Comparison of ENCODE assay signal across 9 mouse cellular contexts in genomic region chr10:11361985-11362692, GRCm38 (mm10). TPM values are rescaled to one million over a fixed set of nuclear protein-coding genes. Genes with fewer than 3 reads are reported as not detected.
A peak's percentile ranks its signal among the peaks of the same experiment; 100 is the strongest.
DNase-seq lines count a peak whose midpoint lies in the region; ATAC-seq lines count a peak whose summit lies in the region.
"Had no signal": no experiment of that assay in that cellular context is flagged by ENCODE, and none has a peak within 500 bp of the region (broad histone marks: within the 10 kb centered on the region; RNA-seq: fewer than 3 reads in every experiment).

No protein-coding gene starts in this region.

- peak; percentile 77 for DNase-seq in embryonic facial prominence, embryonic 11.5 days (ENCODE audit: low spot score)
- no peak for DNase-seq in embryonic facial prominence, embryonic 10.5 days (ENCODE audit: low spot score)
- DNase-seq in midbrain, embryonic 11.5 days (ENCODE audit: low spot score, missing footprints): peak; percentile 86
- DNase-seq in midbrain, embryonic 10.5 days (ENCODE audit: low spot score): no peak
- peak; percentile 48 to 68 for DNase-seq in cerebellum, postnatal 14 days
- DNase-seq in induced T-regulatory cell, adult 2 months (ENCODE audit: low read depth): peak; percentile 40
- DNase-seq in retina, adult 2 months (ENCODE audit: low read depth, low spot score): peak; percentile 34
- DNase-seq in spleen, adult 18-20 months: no peak

- no peak for ATAC-seq in embryonic facial prominence, embryonic 11.5 days (replicated peaks; ENCODE audit: insufficient number of reproducible peaks, low FRiP score, low TSS enrichment, low read depth)
- ATAC-seq in midbrain, embryonic 11.5 days (ENCODE audit: low FRiP score): peak; percentile 75

- no peaks in the 10 kb centered on the region for H3K36me3 ChIP-seq in embryonic facial prominence, embryonic 11.5 days (replicated peaks; ENCODE audit: control insufficient read depth, insufficient read depth, low read depth, low read length)
- no peaks in the 10 kb centered on the region for H3K36me3 ChIP-seq in embryonic facial prominence, embryonic 10.5 days (replicated peaks)
- no peaks in the 10 kb centered on the region for H3K36me3 ChIP-seq in midbrain, embryonic 11.5 days (ENCODE audit: control insufficient read depth, insufficient read depth, low read length)
- H3K36me3 ChIP-seq in midbrain, embryonic 10.5 days: no peaks in the 10 kb centered on the region

- WGBS in embryonic facial prominence, embryonic 11.5 days: 59% methylated on average over 5 of the region's 5 CpGs
- 63% methylated on average over 5 of the region's 5 CpGs for WGBS in embryonic facial prominence, embryonic 10.5 days
- 64% methylated on average over 5 of the region's 5 CpGs for WGBS in midbrain, embryonic 11.5 days
- 60% methylated on average over 5 of the region's 5 CpGs for WGBS in midbrain, embryonic 10.5 days

- no peaks in the 10 kb centered on the region for H3K9me3 ChIP-seq in embryonic facial prominence, embryonic 11.5 days (replicated peaks; ENCODE audit: control insufficient read depth, low read length)
- H3K9me3 ChIP-seq in embryonic facial prominence, embryonic 10.5 days: no peaks in the 10 kb centered on the region
- H3K9me3 ChIP-seq in midbrain, embryonic 11.5 days (ENCODE audit: control insufficient read depth, low read length): no peaks in the 10 kb centered on the region
- no peaks in the 10 kb centered on the region for H3K9me3 ChIP-seq in midbrain, embryonic 10.5 days (replicated peaks)

- H3K4me2 ChIP-seq in embryonic facial prominence, embryonic 11.5 days (ENCODE audit: low read depth, low read length): no peak overlapping the region
- H3K4me2 ChIP-seq in midbrain, embryonic 11.5 days: no peak overlapping the region

- no peak overlapping the region for H3K4me3 ChIP-seq in embryonic facial prominence, embryonic 11.5 days (ENCODE audit: low read depth, low read length)
- H3K4me3 ChIP-seq in embryonic facial prominence, embryonic 10.5 days: no peak overlapping the region
- H3K4me3 ChIP-seq in midbrain, embryonic 11.5 days (ENCODE audit: low read depth, low read length): no peak overlapping the region
- no peak overlapping the region for H3K4me3 ChIP-seq in midbrain, embryonic 10.5 days
- H3K4me3 ChIP-seq: myocyte had no signal

- no peaks in the 10 kb centered on the region for H3K4me1 ChIP-seq in embryonic facial prominence, embryonic 11.5 days (ENCODE audit: control insufficient read depth, insufficient read depth, low read length)
- H3K4me1 ChIP-seq in embryonic facial prominence, embryonic 10.5 days: no peaks in the 10 kb centered on the region
- no peaks in the 10 kb centered on the region for H3K4me1 ChIP-seq in midbrain, embryonic 11.5 days (ENCODE audit: control insufficient read depth, insufficient read depth, low read length)
- H3K4me1 ChIP-seq in midbrain, embryonic 10.5 days: no peaks in the 10 kb centered on the region

- no peaks in the 10 kb centered on the region for H3K27me3 ChIP-seq in embryonic facial prominence, embryonic 11.5 days (ENCODE audit: control insufficient read depth, insufficient read depth, low read length)
- no peaks in the 10 kb centered on the region for H3K27me3 ChIP-seq in embryonic facial prominence, embryonic 10.5 days (replicated peaks; ENCODE audit: low read depth, poor library complexity, severe bottlenecking)
- no peaks in the 10 kb centered on the region for H3K27me3 ChIP-seq in midbrain, embryonic 11.5 days (ENCODE audit: control insufficient read depth, insufficient read depth, low read length)
- no peaks in the 10 kb centered on the region for H3K27me3 ChIP-seq in midbrain, embryonic 10.5 days (ENCODE audit: low read depth, poor library complexity, severe bottlenecking)

- H3K27ac ChIP-seq in embryonic facial prominence, embryonic 11.5 days (replicated peaks; ENCODE audit: low read depth, low read length): no peak overlapping the region
- no peak overlapping the region for H3K27ac ChIP-seq in embryonic facial prominence, embryonic 10.5 days (replicated peaks)
- H3K27ac ChIP-seq in midbrain, embryonic 11.5 days (ENCODE audit: low read depth, low read length): no peak overlapping the region
- H3K27ac ChIP-seq in midbrain, embryonic 10.5 days (replicated peaks): no peak overlapping the region

- H3K9ac ChIP-seq in embryonic facial prominence, embryonic 11.5 days (replicated peaks; ENCODE audit: low read length): no peak overlapping the region
- H3K9ac ChIP-seq in midbrain, embryonic 11.5 days (ENCODE audit: low read length): no peak overlapping the region

RNA-seq across cellular contexts. Expression of gene Epm2a, which starts 18.9 kb away (rescaled TPM):
- 0.50 and 0.74 TPM in 2 replicates for polyA plus RNA-seq in embryonic facial prominence, embryonic 11.5 days (2014; fragmentation: Nextera tagmentation; extraction: Ambion mirVana)
- polyA plus RNA-seq in embryonic facial prominence, embryonic 10.5 days (2016; fragmentation: Nextera tagmentation; extraction: Ambion mirVana): 0.50 and 0.66 TPM in 2 replicates
- polyA plus RNA-seq in midbrain, embryonic 11.5 days (2014; fragmentation: Nextera tagmentation; extraction: Ambion mirVana): 0.30 and 0.70 TPM in 2 replicates
- polyA plus RNA-seq in midbrain, embryonic 10.5 days (2016; fragmentation: Nextera tagmentation; extraction: Ambion mirVana): 0.64 and 0.73 TPM in 2 replicates

Comparison
In these comparisons a context has a peak if more than half of its experiments do, and no peak if none do; other contexts are left out.
1. DNase-seq: peak in embryonic facial prominence, embryonic 11.5 days (single experiment), midbrain, embryonic 11.5 days (single experiment), cerebellum, postnatal 14 days (2 of 2), induced T-regulatory cell, adult 2 months (single experiment) and retina, adult 2 months (single experiment); none in embryonic facial prominence, embryonic 10.5 days (single experiment), midbrain, embryonic 10.5 days (single experiment) and spleen, adult 18-20 months (0 of 2).